Mouse (Mus musculus) induced T-regulatory cell, adult 2 months (primary cell): ENCODE measurements around the gene Ptgfr.

Source experiments
- DNase-seq: peaks from one replicate; pipeline ENCODE4 v3.0.0-alpha.2; 2012; ENCODE audit warnings: low read depth

Ptgfr gene

GRCm38 (mm10) chr3:151836871-151837680 lies at the start of gene Ptgfr:
Gene Ptgfr (minus strand): TSS chr3:151837630.
- no peak for DNase-seq

- no peak for DNase-seq
Measured at GRCm38 (mm10) chr3:151883881-151884280, 46.5 kb upstream of the Ptgfr start.

GRCm38 (mm10) chr3:151879981-151880380 lies 42.6 kb upstream of the Ptgfr start:
- no peak for DNase-seq

GRCm38 (mm10) chr3:151868970-151869369 lies 31.5 kb upstream of the Ptgfr start:
- no peak for DNase-seq

- no peak for DNase-seq
Measured at GRCm38 (mm10) chr3:151851344-151851743, 13.9 kb upstream of the Ptgfr start.

GRCm38 (mm10) chr3:151850621-151851020 lies 13.2 kb upstream of the Ptgfr start:
- no peak for DNase-seq

- DNase-seq = no peak
Measured at GRCm38 (mm10) chr3:151846292-151846691, 8.9 kb upstream of the Ptgfr start.

- DNase-seq = no peak
Measured at GRCm38 (mm10) chr3:151844361-151845154, 7.1 kb upstream of the Ptgfr start.

- no peak for DNase-seq
Measured at GRCm38 (mm10) chr3:151840688-151841087, 3.3 kb upstream of the Ptgfr start.

GRCm38 (mm10) chr3:151838372-151838771 lies 942 bp upstream of the Ptgfr start:
- no peak for DNase-seq

- DNase-seq = no peak
Measured at GRCm38 (mm10) chr3:151837749-151838148, 319 bp upstream of the Ptgfr start.

- no peak for DNase-seq
Measured at GRCm38 (mm10) chr3:151836451-151836850, 979 bp downstream of the Ptgfr start.

GRCm38 (mm10) chr3:151835831-151836230 lies 1.6 kb downstream of the Ptgfr start:
- DNase-seq = no peak

- DNase-seq = no peak
Measured at GRCm38 (mm10) chr3:151827950-151828610, 9.3 kb downstream of the Ptgfr start.

- no peak for DNase-seq
Measured at GRCm38 (mm10) chr3:151819811-151820210, 17.6 kb downstream of the Ptgfr start.

- no peak for DNase-seq
Measured at GRCm38 (mm10) chr3:151818265-151818664, 19.2 kb downstream of the Ptgfr start.

- no peak for DNase-seq
Measured at GRCm38 (mm10) chr3:151808613-151809012, 28.8 kb downstream of the Ptgfr start.

GRCm38 (mm10) chr3:151788622-151789021 lies 48.8 kb downstream of the Ptgfr start:
- DNase-seq = no peak

- DNase-seq = no peak
Measured at GRCm38 (mm10) chr3:151775089-151775488, 62.3 kb downstream of the Ptgfr start.

- DNase-seq = peak; percentile 44
Measured at GRCm38 (mm10) chr3:151771074-151771473, 66.4 kb downstream of the Ptgfr start.

- peak; percentile 7 for DNase-seq
Measured at GRCm38 (mm10) chr3:151749737-151750136, 87.7 kb downstream of the Ptgfr start, which contains the start of gene Ifi44. Gene Ifi44 (minus strand): TSS chr3:151749960.

GRCm38 (mm10) chr3:151748514-151748913 lies 88.9 kb downstream of the Ptgfr start:
- peak; percentile 8 for DNase-seq
